Mouse (Mus musculus): ENCODE measurements at regions not wholly inside any gene's neighbourhood (a gene's known extent, or its start where the extent isn't known, plus 50 kb on each side); places are given as distances from the start of the nearest gene placed in this dataset.

- H3K9me3 ChIP-seq (replicated peaks), result no peaks in the 10 kb centered on the region
- 59% methylated on average over 7 of the region's 7 CpGs for WGBS (ENCODE audit: insufficient replicate concordance)
- H3K4me1 ChIP-seq, result 0 out of 2 replicates have a peak, but pooled peaks cover 2% of the 10 kb centered on the region
- ATAC-seq, result no peak
- no peak overlapping the region; the same call in 1 of the 2 replicates for H3K27ac ChIP-seq
- H3K36me3 ChIP-seq, result no peaks in the 10 kb centered on the region
- H3K4me3 ChIP-seq, result no peak overlapping the region
- no peaks in the 10 kb centered on the region for H3K27me3 ChIP-seq (replicated peaks)
- H3K4me2 ChIP-seq, result no peak overlapping the region
- H3K9ac ChIP-seq, result no peak overlapping the region
Observed at GRCm38 (mm10) chr2:128217784-128218467, 92.1 kb downstream of the Bcl2l11 start.

- Histone ChIP-seq H3K4me3 (no peak overlapping the region), H3K9ac (no peak overlapping the region), H3K27me3 (replicated peaks) (no peaks in the 10 kb centered on the region), H3K4me2 (no peak overlapping the region), H3K9me3 (replicated peaks) (no peaks in the 10 kb centered on the region), H3K4me1 (0 out of 2 replicates have a peak, but pooled peaks cover 2% of the 10 kb centered on the region), H3K27ac (no peak overlapping the region), H3K36me3 (no peaks in the 10 kb centered on the region)
- 74% methylated on average over 4 of the region's 4 CpGs for WGBS (ENCODE audit: insufficient replicate concordance)
- ATAC-seq, result no peak
Observed at GRCm38 (mm10) chr2:128218961-128219360, 93.1 kb downstream of the Bcl2l11 start.

- Histone ChIP-seq H3K27ac (no peak overlapping the region), H3K4me3 (no peak overlapping the region), H3K9me3 (replicated peaks) (no peaks in the 10 kb centered on the region), H3K4me2 (no peak overlapping the region), H3K4me1 (0 out of 2 replicates have a peak, but pooled peaks cover 2% of the 10 kb centered on the region), H3K27me3 (replicated peaks) (no peaks in the 10 kb centered on the region), H3K36me3 (no peaks in the 10 kb centered on the region), H3K9ac (no peak overlapping the region)
- ATAC-seq, result no peak
- 22% methylated on average over 1 of the region's 1 CpGs for WGBS (ENCODE audit: insufficient replicate concordance)
Observed at GRCm38 (mm10) chr2:128221055-128221454, 95.2 kb downstream of the Bcl2l11 start.

GRCm38 (mm10) chr2:128221657-128222056 is 95.8 kb downstream of the Bcl2l11 start:
- no peak for ATAC-seq
- Histone ChIP-seq H3K27me3 (replicated peaks) (no peaks in the 10 kb centered on the region), H3K4me3 (no peak overlapping the region), H3K4me2 (no peak overlapping the region), H3K4me1 (0 out of 2 replicates have a peak, but pooled peaks cover 2% of the 10 kb centered on the region), H3K9me3 (replicated peaks) (no peaks in the 10 kb centered on the region), H3K36me3 (no peaks in the 10 kb centered on the region), H3K9ac (no peak overlapping the region), H3K27ac (no peak overlapping the region)
- 73% methylated on average over 4 of the region's 4 CpGs for WGBS (ENCODE audit: insufficient replicate concordance)

GRCm38 (mm10) chr2:128226465-128227047 is 100.7 kb downstream of the Bcl2l11 start:
- ATAC-seq, result no peak
- H3K4me1 ChIP-seq, result no peaks in the 10 kb centered on the region
- H3K27ac ChIP-seq, result no peak overlapping the region
- 85% methylated on average over 9 of the region's 9 CpGs for WGBS (ENCODE audit: insufficient replicate concordance)
- no peak overlapping the region for H3K9ac ChIP-seq
- no peak overlapping the region for H3K4me3 ChIP-seq
- H3K9me3 ChIP-seq (replicated peaks), result no peaks in the 10 kb centered on the region
- H3K4me2 ChIP-seq, result no peak overlapping the region
- peaks cover 3% of the 10 kb centered on the region; the same call in 1 of the 2 replicates for H3K27me3 ChIP-seq (replicated peaks)
- H3K36me3 ChIP-seq, result no peaks in the 10 kb centered on the region

GRCm38 (mm10) chr2:128229730-128230129 is 103.9 kb downstream of the Bcl2l11 start:
- peaks cover 3% of the 10 kb centered on the region; the same call in 1 of the 2 replicates for H3K27me3 ChIP-seq (replicated peaks)
- H3K4me3 ChIP-seq, result no peak overlapping the region
- 51% methylated on average over 4 of the region's 4 CpGs for WGBS (ENCODE audit: insufficient replicate concordance)
- no peaks in the 10 kb centered on the region for H3K36me3 ChIP-seq
- ATAC-seq, result no peak
- H3K9me3 ChIP-seq (replicated peaks), result no peaks in the 10 kb centered on the region
- no peak overlapping the region for H3K9ac ChIP-seq
- H3K4me2 ChIP-seq, result no peak overlapping the region
- H3K4me1 ChIP-seq, result no peaks in the 10 kb centered on the region
- no peak overlapping the region for H3K27ac ChIP-seq

GRCm38 (mm10) chr2:128230921-128231320 is 105.1 kb downstream of the Bcl2l11 start:
- no peak overlapping the region for H3K4me2 ChIP-seq
- no peak overlapping the region for H3K4me3 ChIP-seq
- H3K27ac ChIP-seq, result no peak overlapping the region
- peaks cover 3% of the 10 kb centered on the region; the same call in 1 of the 2 replicates for H3K27me3 ChIP-seq (replicated peaks)
- no peak overlapping the region for H3K9ac ChIP-seq
- H3K4me1 ChIP-seq, result no peaks in the 10 kb centered on the region
- no peak for ATAC-seq
- no peaks in the 10 kb centered on the region for H3K36me3 ChIP-seq
- H3K9me3 ChIP-seq (replicated peaks), result no peaks in the 10 kb centered on the region
- WGBS (ENCODE audit: insufficient replicate concordance), result 69% methylated on average over 4 of the region's 4 CpGs

- 45% methylated on average over 3 of the region's 3 CpGs for WGBS (ENCODE audit: insufficient replicate concordance)
- Histone ChIP-seq H3K4me1 (no peaks in the 10 kb centered on the region), H3K27me3 (replicated peaks) (peaks cover 3% of the 10 kb centered on the region; the same call in 1 of the 2 replicates), H3K36me3 (no peaks in the 10 kb centered on the region), H3K9me3 (replicated peaks) (no peaks in the 10 kb centered on the region), H3K4me2 (no peak overlapping the region), H3K9ac (no peak overlapping the region), H3K4me3 (no peak overlapping the region), H3K27ac (no peak overlapping the region)
- no peak for ATAC-seq
Observed at GRCm38 (mm10) chr2:128231338-128231737, 105.5 kb downstream of the Bcl2l11 start.

- no peak overlapping the region for H3K4me2 ChIP-seq
- no peaks in the 10 kb centered on the region for H3K36me3 ChIP-seq
- peaks cover 3% of the 10 kb centered on the region; the same call in 1 of the 2 replicates for H3K27me3 ChIP-seq (replicated peaks)
- ATAC-seq, result no peak
- H3K4me3 ChIP-seq, result no peak overlapping the region
- no peaks in the 10 kb centered on the region for H3K9me3 ChIP-seq (replicated peaks)
- no peak overlapping the region for H3K27ac ChIP-seq
- no peak overlapping the region for H3K9ac ChIP-seq
- no peaks in the 10 kb centered on the region for H3K4me1 ChIP-seq
- 44% methylated on average over 3 of the region's 3 CpGs for WGBS (ENCODE audit: insufficient replicate concordance)
Observed at GRCm38 (mm10) chr2:128232027-128232426, 106.2 kb downstream of the Bcl2l11 start.

GRCm38 (mm10) chr2:128235127-128235526 is 109.3 kb downstream of the Bcl2l11 start:
- ATAC-seq, result no peak
- WGBS (ENCODE audit: insufficient replicate concordance), result 72% methylated on average over 8 of the region's 8 CpGs
- Histone ChIP-seq H3K36me3 (no peaks in the 10 kb centered on the region), H3K4me2 (no peak overlapping the region), H3K9me3 (replicated peaks) (no peaks in the 10 kb centered on the region), H3K27me3 (replicated peaks) (no peaks in the 10 kb centered on the region), H3K27ac (no peak overlapping the region), H3K4me1 (0 out of 2 replicates have a peak, but pooled peaks cover under 1% of the 10 kb centered on the region), H3K9ac (no peak overlapping the region), H3K4me3 (no peak overlapping the region)

- H3K36me3 ChIP-seq, result no peaks in the 10 kb centered on the region
- H3K4me2 ChIP-seq, result no peak overlapping the region
- H3K27ac ChIP-seq, result no peak overlapping the region
- ATAC-seq, result no peak
- 67% methylated on average over 4 of the region's 4 CpGs for WGBS (ENCODE audit: insufficient replicate concordance)
- H3K9ac ChIP-seq, result no peak overlapping the region
- no peak overlapping the region for H3K4me3 ChIP-seq
- no peaks in the 10 kb centered on the region for H3K9me3 ChIP-seq (replicated peaks)
- H3K27me3 ChIP-seq (replicated peaks), result no peaks in the 10 kb centered on the region
- peaks cover 6% of the 10 kb centered on the region; the same call in 1 of the 2 replicates for H3K4me1 ChIP-seq
Observed at GRCm38 (mm10) chr2:128239451-128239850, 113.6 kb downstream of the Bcl2l11 start.

GRCm38 (mm10) chr2:128240054-128240453 is 114.2 kb downstream of the Bcl2l11 start:
- Histone ChIP-seq H3K27ac (no peak overlapping the region), H3K4me1 (peaks cover 6% of the 10 kb centered on the region; the same call in 1 of the 2 replicates), H3K9me3 (replicated peaks) (no peaks in the 10 kb centered on the region), H3K4me2 (no peak overlapping the region), H3K27me3 (replicated peaks) (no peaks in the 10 kb centered on the region), H3K9ac (no peak overlapping the region), H3K4me3 (no peak overlapping the region), H3K36me3 (no peaks in the 10 kb centered on the region)
- WGBS (ENCODE audit: insufficient replicate concordance), result 46% methylated on average over 4 of the region's 4 CpGs
- ATAC-seq, result no peak
